Mouse (Mus musculus) gonadal fat pad, adult 2 months (tissue): ENCODE data around the gene Magi1. TPM values are rescaled to one million over a fixed set of nuclear protein-coding genes. Genes with fewer than 3 reads are reported as not detected.

Experiments
- DNase-seq: peaks from one replicate; pipeline ENCODE4 v3.0.0-alpha.2; 2012; ENCODE audit warnings: low read depth
- polyA plus RNA-seq: library from polyadenylated mRNA; depleted of rRNA; stranded (reverse); fragments of >200 nt; gene quantifications from 2 replicates; pipeline ENCODE4 v1.2.3, GENCODE M21; 2012

Gene Magi1
- polyA plus RNA-seq, 1 experiment: 6.0 TPM

DNA sequence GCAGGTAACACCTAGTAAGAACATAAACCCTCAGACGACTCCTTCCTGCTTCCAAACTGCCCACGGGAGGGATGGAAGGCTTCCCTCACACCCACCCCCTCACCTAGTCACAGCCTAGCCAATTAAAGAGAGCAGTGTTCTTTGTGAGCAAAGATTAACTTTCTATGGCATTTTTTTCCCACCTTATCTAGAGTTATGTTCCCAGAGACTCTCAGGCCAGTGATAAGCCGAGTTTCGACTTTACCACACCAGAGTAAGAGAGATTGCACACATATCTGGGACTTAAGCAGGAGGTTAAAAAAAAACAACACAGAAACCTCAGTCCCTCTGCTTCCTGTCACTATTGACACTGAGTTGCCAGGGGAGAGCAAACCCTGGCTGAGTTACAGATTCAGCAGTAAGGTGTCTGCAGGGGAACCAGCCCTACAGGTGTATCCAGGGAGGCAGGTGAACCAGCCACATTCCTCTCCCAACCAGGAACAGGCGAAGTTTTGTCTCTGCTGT is 80.0 kb downstream of the Magi1 start:
- DNase-seq: no peak

DNA sequence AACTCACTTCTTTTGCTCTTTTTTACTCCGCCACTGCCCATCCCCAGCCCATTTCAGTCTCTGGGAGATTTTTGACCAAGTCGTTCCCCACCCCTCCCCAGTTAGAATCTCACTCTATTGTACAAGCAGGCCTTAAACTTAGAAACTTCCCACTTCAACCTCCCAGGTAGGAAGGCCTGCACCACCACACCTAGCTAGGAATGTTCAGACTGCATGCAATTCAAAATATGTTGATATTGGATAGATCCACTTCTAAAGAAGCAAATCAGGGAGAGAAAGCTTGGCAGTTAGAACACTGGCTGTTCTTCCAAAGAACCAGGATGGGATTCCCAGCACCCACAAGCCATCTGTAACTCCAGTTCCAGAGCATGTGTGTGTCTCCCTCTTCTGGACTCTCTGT is 81.8 kb downstream of the Magi1 start:
- no peak for DNase-seq

DNA sequence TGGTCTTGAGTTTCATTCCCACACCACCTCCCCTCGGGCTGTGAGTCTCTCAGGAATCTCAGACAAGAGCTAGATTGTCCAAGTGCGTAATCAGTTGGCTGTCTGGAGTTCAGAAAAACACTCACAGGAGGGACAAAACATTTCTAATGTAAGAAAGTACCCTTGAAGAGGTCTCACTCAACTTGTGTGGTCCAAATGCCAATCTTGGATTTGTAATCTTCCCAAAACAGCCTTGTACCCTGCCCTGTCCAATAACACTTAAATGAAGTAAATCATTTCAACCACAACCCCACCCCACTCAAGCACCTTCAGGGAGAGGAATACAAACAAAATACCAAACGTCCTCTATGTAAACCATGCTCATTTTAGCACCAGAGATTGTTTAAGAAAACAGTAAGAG is 82.8 kb downstream of the Magi1 start:
- no peak for DNase-seq

DNA sequence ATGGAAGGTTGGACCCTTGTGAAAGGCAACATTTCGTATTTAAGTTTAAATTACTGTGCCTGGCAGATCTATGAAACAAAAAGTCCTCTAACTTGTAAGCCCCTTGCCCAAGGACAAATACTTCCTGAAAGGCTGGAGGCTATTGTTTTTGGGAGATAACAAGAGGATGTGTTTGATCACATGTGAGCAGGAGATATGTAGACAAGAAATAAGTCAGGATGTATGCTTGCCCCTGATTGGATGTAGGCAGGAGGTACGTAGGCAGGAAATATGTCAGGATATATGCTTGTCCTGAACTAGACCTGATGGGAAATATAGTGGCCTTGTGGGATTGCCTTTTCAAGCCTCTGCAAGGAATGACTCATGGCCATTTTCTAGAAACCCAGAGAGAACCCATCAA is 84.0 kb downstream of the Magi1 start:
- DNase-seq: no peak

GRCm38 (mm10) chr6:94197831-94198230 is 85.9 kb downstream of the Magi1 start:
- no peak for DNase-seq

DNA sequence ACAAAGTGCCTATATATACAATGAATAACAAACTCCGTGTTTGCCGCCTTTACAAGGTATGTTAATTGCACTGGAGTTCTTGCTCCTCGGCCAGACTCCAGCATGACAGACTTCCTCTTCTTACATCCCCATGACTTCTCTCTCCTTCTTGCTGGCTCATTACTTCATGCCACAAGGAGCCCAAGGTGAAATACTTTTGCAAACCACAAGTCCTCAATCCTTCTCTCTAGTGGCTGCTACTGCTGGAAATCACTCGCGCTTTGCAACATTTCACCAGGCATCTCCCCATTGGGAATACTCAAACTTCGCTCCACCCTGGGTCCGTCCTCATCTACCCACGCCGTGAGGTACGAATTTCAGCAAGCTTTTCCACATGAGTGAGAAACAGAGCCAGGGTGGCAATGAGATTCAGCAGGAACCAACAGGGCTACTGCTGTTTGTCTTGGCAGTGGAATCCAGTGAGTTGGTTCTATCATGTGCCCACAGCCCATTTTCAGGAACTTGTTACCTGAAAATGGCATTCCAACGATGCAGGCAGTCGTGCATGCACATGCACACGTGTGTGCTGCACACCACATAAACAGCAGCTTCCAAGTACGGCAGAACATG is 88.3 kb downstream of the Magi1 start:
- no peak for DNase-seq

DNA sequence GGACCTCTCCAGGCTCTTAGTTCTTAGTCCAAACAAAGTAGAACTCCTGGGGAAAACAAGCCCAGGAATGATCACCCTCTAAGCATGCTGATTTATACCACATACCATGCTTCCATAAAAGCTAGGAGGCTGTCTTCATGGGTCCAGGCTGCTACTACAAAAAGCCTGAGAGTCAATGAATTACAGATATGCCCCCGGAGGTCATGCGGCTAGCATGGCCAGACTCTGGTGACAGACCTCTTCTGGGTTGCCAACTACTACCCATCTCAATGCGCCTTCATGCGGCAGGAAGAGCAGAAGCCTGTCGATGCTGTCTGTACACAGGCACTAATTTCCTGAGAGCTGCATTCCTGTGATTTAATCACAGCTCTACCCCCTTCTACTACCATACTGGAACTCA is 92.9 kb downstream of the Magi1 start:
- DNase-seq: no peak

DNA sequence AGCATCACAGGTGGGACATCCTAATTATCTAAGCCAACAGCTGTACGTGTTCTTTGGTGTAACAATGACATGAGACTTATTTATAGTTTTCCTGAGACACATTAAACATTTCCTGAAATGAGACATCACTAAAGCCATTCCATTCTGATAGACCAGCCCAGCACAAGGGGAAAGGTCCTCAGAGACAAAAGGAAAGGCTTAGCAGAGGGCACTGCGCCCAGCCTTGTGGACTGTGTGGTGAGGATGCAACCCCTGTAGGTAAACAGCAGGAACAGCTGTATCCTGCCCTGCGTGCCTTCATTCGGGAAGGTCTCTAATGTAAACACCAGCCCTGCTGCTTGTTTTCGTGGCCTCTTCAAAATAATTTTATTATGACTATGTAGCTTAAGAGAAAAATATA is 94.3 kb downstream of the Magi1 start:
- DNase-seq: no peak

DNA sequence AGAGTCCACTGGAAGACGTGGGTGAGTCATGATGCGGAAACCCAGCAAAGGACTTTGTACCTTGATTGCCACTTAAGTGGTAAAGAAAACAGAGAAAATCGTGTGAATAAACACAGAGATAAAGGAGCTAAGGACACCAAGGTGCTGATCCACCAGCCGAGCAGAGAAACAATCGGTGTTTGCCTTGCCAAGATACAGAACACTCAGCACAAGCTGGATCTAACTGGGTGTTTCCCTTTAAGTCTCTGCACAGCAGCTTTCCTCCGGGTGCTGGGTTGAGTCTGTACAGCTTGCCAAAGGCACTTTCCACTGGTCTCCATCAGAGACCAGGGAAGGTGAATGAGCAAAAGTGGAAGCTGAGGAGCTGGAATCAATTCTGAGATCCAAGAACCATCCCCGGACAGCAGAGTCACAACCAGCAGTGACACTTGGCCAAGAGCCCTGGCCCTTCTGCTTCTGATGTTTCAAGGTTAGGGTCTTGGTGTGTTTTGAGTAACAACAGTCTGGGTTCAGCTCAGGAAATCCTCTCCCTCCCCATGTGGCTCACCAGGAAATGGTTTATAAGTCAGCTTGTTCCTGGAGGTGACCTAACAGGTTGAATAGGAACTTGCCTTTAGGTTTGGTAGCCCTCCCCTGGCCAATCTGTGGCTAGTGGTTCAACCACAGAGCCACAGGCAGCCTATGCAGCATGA is 96.9 kb downstream of the Magi1 start:
- no peak for DNase-seq

GRCm38 (mm10) chr6:94184268-94184667 is 99.4 kb downstream of the Magi1 start:
- DNase-seq: no peak

DNA sequence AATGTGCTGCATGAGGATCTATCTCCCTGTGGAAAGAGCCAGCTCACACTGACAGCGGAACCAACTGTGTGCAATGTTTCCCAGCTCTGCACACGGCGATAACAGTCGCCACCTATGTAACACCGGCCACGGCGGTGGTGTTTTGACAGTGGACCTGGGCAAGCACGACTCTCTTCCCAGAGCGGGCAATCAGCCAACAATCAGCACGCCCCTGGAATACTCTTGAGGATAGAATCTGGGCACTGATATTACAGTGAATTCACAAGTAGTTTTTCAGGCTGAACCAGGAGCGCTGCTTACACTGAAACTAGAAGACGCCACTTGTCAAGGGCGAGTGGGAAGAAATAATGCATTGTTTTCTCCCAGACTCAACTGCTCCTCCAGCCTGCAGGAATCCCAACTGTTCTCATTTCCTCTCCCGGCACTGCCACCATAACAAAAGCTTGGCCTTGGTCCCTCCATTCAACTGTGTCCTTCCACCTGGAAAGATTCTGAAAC is 100.3 kb downstream of the Magi1 start:
- no peak for DNase-seq

- DNase-seq: no peak
Measured at GRCm38 (mm10) chr6:94181673-94182255, 102.0 kb downstream of the Magi1 start.

GRCm38 (mm10) chr6:94180331-94181150 is 103.2 kb downstream of the Magi1 start:
- no peak for DNase-seq

- DNase-seq: no peak
Measured at GRCm38 (mm10) chr6:94177559-94177958, 106.2 kb downstream of the Magi1 start.

DNA sequence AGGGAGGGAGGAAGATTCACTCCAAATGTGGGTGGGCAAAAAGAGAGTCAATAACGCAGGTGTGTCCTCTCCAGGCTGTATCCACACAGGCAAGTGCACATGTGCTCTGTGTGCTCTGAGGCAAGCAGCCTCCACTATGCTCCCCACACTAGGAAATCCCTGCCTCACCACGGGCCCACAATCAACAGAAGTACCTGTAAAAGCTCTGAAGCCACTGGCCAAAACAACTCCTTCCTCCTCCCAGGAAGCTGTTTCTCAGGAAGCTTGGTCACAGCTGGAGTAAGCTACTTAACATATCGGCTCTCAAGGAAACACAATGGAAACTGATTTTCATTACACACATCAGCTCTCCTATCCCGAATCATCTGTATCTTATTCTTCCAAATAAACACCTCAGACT is 107.0 kb downstream of the Magi1 start:
- DNase-seq: no peak

GRCm38 (mm10) chr6:94171250-94171649 is 112.5 kb downstream of the Magi1 start:
- DNase-seq: no peak

DNA sequence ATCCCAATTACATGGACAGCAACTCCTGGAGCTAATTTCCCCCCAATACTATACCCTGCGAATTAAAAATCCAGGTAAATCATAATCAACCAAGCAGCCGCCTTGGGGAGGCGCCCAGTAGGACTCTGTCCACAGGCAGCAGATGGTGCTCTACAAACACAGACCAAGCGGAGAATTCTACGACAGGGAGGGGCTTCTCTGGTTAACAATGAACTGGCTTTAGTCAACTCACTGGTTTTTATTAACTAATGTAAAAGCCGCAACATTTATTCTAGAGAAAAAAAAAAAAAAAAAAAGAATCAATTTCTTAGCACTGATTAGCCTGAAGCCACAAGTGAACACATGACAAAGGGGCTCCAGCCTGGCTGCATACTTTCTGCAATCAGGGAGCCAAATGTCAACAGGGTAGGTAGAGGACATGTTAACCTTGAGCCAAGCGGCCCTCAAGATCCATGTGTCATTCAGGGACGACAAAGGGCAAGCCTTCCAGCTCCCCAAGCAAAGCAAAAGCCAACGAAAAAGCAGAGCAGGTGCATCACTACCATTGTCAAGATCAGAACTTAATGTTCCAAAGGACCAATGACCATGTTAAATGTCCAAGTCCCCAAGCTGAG is 114.0 kb downstream of the Magi1 start:
- DNase-seq: no peak

DNA sequence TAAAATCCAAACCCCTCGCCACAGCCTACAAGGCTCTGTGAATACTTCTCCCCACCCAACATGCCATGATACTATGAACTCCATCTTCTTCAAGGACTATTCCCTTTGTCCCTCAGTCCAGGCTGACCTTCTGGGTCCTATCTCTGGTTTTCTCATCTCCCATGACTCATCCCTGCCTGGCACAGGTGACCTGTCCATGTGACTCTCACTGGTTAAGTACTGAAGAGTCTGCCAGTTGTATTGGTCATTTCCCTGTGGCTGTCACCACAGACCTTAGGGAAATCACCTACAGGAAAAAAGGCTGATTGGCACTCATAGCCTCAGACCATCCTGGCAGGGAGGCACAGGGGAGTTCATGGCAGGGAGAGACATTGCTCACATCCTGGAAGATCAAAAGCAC is 117.8 kb downstream of the Magi1 start:
- DNase-seq: no peak

GRCm38 (mm10) chr6:94164753-94165536 is 118.8 kb downstream of the Magi1 start:
- no peak for DNase-seq

- DNase-seq: no peak
Measured at GRCm38 (mm10) chr6:94163325-94163995, 120.3 kb downstream of the Magi1 start.
